Comparison of ENCODE assay signal across 8 mouse cellular contexts in genomic region chr2:5063299-5064205, GRCm38 (mm10). TPM values are rescaled to one million over a fixed set of nuclear protein-coding genes. Genes with fewer than 3 reads are reported as not detected.
DNase-seq lines count a peak whose midpoint lies in the region; ATAC-seq and TF ChIP-seq lines count a peak whose summit lies in the region.

Optn (minus strand) TSS chr2:5064051.

- peaks cover 4% of the 10 kb centered on the region; the same call in 1 of the 2 replicates for H3K4me1 ChIP-seq in intestine, postnatal 0 days (replicated peaks; ENCODE audit: control insufficient read depth, insufficient read depth, low read length)
- H3K4me1 ChIP-seq in midbrain, embryonic 10.5 days: peaks cover 16% of the 10 kb centered on the region

- peak; percentile 72 for ATAC-seq in intestine, postnatal 0 days

- no peaks in the 10 kb centered on the region for H3K36me3 ChIP-seq in intestine, postnatal 0 days (ENCODE audit: control insufficient read depth, insufficient read depth)
- no peaks in the 10 kb centered on the region for H3K36me3 ChIP-seq in midbrain, embryonic 10.5 days

- intact Hi-C loops in left cerebral cortex, postnatal 36 days (cut with DNase I): no loop called here

- peak within 1 kb of the TSS; percentile 94 for H3K27ac ChIP-seq in intestine, postnatal 0 days (ENCODE audit: low read depth, low read length)
- peak within 1 kb of the TSS; percentile 75 for H3K27ac ChIP-seq in midbrain, embryonic 10.5 days (replicated peaks)

- peak; percentile 87 for DNase-seq in adrenal gland, adult 8-10 months
- peak; percentile 92 for DNase-seq in embryo, embryonic 9.5 days (ENCODE audit: extremely low spot score)
- DNase-seq in gastrocnemius, postnatal 4 days (ENCODE audit: low spot score in 2 of 2): peak; percentile 64 to 84
- DNase-seq in left cerebral cortex, postnatal 36 days (ENCODE audit: low spot score in 2 of 2): peak; percentile 74 to 76
- peak; percentile 89 for DNase-seq in midbrain, embryonic 10.5 days (ENCODE audit: low spot score)
- DNase-seq in right cerebral cortex, postnatal 36 days (ENCODE audit: low spot score in 2 of 2): peak; percentile 48 to 65
- peak; percentile 78 to 89 for DNase-seq in urinary bladder, postnatal 4 days (ENCODE audit: low spot score in 2 of 2)

- WGBS in intestine, postnatal 0 days: 3% methylated on average over 63 of the region's 63 CpGs
- WGBS in midbrain, embryonic 10.5 days: 1% methylated on average over 62 of the region's 63 CpGs

- 0 out of 2 replicates have a peak, but pooled peaks have one; percentile 7 for TF ChIP-seq CTCF in intestine, postnatal 0 days (IDR thresholded peaks at IDR 0.05; ENCODE audit: low read depth)

- peak within 1 kb of the TSS; percentile 75 for H3K4me3 ChIP-seq in intestine, postnatal 0 days (ENCODE audit: low read depth, low read length)
- H3K4me3 ChIP-seq in midbrain, embryonic 10.5 days: peak within 1 kb of the TSS; percentile 70

- no peaks in the 10 kb centered on the region for H3K9me3 ChIP-seq in intestine, postnatal 0 days (ENCODE audit: control insufficient read depth)
- peaks cover under 1% of the 10 kb centered on the region; the same call in 1 of the 2 replicates for H3K9me3 ChIP-seq in midbrain, embryonic 10.5 days (replicated peaks)

- H3K27me3 ChIP-seq in intestine, postnatal 0 days (replicated peaks; ENCODE audit: control insufficient read depth, insufficient read depth, low read length): no peaks in the 10 kb centered on the region
- H3K27me3 ChIP-seq in midbrain, embryonic 10.5 days (ENCODE audit: low read depth, poor library complexity, severe bottlenecking): peaks cover 40% of the 10 kb centered on the region

- H3K4me2 ChIP-seq in intestine, postnatal 0 days (replicated peaks; ENCODE audit: low read depth): peak within 1 kb of the TSS; percentile 88

- peak within 1 kb of the TSS; percentile 71 for H3K9ac ChIP-seq in intestine, postnatal 0 days (ENCODE audit: low read depth, low read length)

RNA-seq across cellular contexts. Expression of gene Optn, which starts in this region (rescaled TPM):
- 100 to 1,000 TPM in 2 of 4 experiments, 10 to 100 TPM in 2; 75.5 to 187 (median 117) TPM for total RNA-seq in adrenal gland, adult 8-10 months (2022)
- 10 to 100 TPM; 11.4 to 12.3 TPM for total RNA-seq in gastrocnemius, postnatal 4 days (2021)
- 62.7 and 74.2 TPM in 2 replicates for polyA plus RNA-seq in intestine, postnatal 0 days (2015; fragmentation: Nextera tagmentation; extraction: Ambion mirVana)
- 10 to 100 TPM; 17.2 to 18.5 TPM for total RNA-seq in left cerebral cortex, postnatal 36 days (2021)
- 3.4 and 4.4 TPM in 2 replicates for polyA plus RNA-seq in midbrain, embryonic 10.5 days (2016; fragmentation: Nextera tagmentation; extraction: Ambion mirVana)

Comparison
In these comparisons a context has a peak if more than half of its experiments do, and no peak if none do; other contexts are left out.
1. Peak in every context shown above with its lines: DNase-seq, ATAC-seq, H3K4me3 ChIP-seq and H3K27ac ChIP-seq.
2. RNA of gene Optn (polyA plus RNA-seq): 62.7 to 74.2 TPM in intestine, postnatal 0 days; 3.4 to 4.4 TPM in midbrain, embryonic 10.5 days; every median in the first group is over 10 times any median in the second.